Mouse (Mus musculus): Measurements from ENCODE around the gene Ccdc7b. TPM values are rescaled to one million over a fixed set of nuclear protein-coding genes. Genes with fewer than 3 reads are reported as not detected.
"Not testable (repeated sequence)": the region's sequence is repeated elsewhere in the genome, so short reads cannot be mapped to it uniquely, and the experiment has no call there.

Ccdc7b gene
- not detected for total RNA-seq (2021)
- long read RNA-seq, experiment 1 = 0 reads
- long read RNA-seq, experiment 2 = 0 reads

- DNase-seq; intact Hi-C loops (cut with DNase I): not testable (repeated sequence)
Observed at GRCm38 (mm10) chr8:129066834-129067233, at the start of gene Ccdc7b. Gene Ccdc7b, plus strand, starts transcription at chr8:129067134.

DNA sequence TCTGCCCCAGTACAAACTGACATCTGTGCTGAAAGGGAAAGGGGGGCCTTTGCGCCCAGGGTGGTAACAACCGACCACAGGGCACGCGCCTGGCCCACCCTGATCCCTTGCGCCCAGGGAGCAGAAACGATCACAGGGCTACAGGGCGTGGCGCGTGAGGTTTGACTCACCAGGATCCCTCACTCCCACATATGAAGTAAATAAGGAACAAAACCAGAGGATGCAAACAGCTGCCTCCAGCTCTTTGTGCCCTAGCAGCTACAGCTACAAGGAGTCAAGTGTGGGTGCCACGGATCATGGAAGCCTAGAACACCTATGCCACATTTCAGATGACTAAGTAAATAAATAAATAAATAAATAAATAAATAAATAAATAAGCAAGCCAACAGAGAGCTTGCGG is 1.5 kb upstream of the Ccdc7b start, which contains the start of gene Ccdc7a:
TSS of gene Ccdc7a (minus strand) at position 101 of the 400 bp plus-strand sequence.
- DNase-seq; intact Hi-C loops (cut with DNase I): not testable (repeated sequence)

DNA sequence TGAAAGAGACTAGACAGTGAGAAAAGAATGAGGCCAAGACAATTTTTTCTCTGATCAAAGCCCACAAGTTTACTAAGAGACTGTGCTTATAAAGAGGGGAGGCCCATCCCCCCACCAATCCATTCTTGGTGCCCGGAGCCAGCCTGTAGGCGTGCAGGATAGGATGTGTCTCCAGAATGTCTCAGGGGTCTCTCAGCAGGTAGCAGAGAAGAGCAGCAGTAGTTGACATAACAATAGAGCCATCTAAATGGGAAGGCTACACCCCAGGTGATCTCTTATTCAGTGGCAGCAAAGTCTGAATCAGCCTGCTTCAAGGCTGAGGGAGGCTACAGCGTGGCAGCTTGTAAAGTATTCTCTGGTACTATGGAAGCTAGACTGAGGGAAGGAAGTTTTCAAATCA is 48.8 kb downstream of the Ccdc7b start:
- DNase-seq; intact Hi-C loops (cut with DNase I): not testable (repeated sequence)

GRCm38 (mm10) chr8:129131561-129131960 is 64.6 kb downstream of the Ccdc7b start, which contains the start of gene Gm10999:
Gene Gm10999, minus strand, starts transcription at chr8:129131661.
- DNase-seq = no peak
- intact Hi-C loops (cut with DNase I) = no loop called here

DNA sequence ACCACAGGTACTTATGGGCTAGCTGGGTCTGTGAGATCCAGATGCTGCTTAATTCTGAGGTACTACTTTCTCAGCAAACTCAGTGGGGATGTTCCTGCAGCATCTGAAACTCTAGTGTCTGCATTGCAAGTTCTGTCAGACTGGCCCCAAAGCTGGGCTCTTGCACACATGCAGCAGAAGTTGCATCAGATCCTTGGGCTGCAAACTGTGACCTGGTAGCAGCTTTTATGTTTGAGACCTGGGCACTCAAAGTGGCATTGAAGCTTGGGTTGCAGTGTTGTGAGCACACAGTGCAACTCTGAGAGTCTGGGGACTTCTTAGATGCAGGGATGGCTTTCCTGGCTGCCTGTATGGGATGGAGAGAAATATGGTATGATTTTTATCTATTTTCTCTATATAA is 66.5 kb downstream of the Ccdc7b start:
- intact Hi-C loops (cut with DNase I) = no loop called here
- no peak for DNase-seq

Other genes with a start within 250 kb of the Ccdc7b start
- not detected for gene Ccdc7a, start 1.6 kb upstream of the Ccdc7b start, total RNA-seq (2021)
- not detected for gene Gm10999, start 64.5 kb downstream of the Ccdc7b start, total RNA-seq (2021)
- gene 2610044O15Rik8, start 167.3 kb downstream of the Ccdc7b start, total RNA-seq (2021) = 10 to 100 TPM; 15.7 to 18.9 TPM